Mouse (Mus musculus) bone marrow macrophage, adult 2 months (primary cell): ENCODE measurements at regions not wholly inside any gene's neighbourhood (a gene's known extent, or its start where the extent isn't known, plus 50 kb on each side); places are given as distances from the start of the nearest gene placed in this dataset.

Experiments
- H3K27ac ChIP-seq: 2 replicates; pipeline ENCODE4 v1.5.1; 2012; ENCODE audit warnings: low read depth, low read length; ENCODE audit not compliant: insufficient read depth
- H3K4me1 ChIP-seq: 2 replicates; pipeline ENCODE4 v1.6.1; 2012; ENCODE audit warnings: low read length; ENCODE audit not compliant: control insufficient read depth, insufficient read depth
- H3K4me3 ChIP-seq: 2 replicates; pipeline ENCODE4 v1.5.1; 2012; ENCODE audit warnings: mild to moderate bottlenecking, low read length, moderate library complexity; ENCODE audit not compliant: insufficient read depth
- CTCF ChIP-seq: IDR thresholded peaks from 2 replicates; pipeline ENCODE4 v1.5.1; 2012; ENCODE audit warnings: low read depth, mild to moderate bottlenecking, low read length, moderate library complexity
- POLR2A ChIP-seq: IDR thresholded peaks from 2 replicates; pipeline ENCODE4 v1.6.1; 2012; ENCODE audit warnings: mild to moderate bottlenecking, low read depth, low read length, borderline replicate concordance

DNA sequence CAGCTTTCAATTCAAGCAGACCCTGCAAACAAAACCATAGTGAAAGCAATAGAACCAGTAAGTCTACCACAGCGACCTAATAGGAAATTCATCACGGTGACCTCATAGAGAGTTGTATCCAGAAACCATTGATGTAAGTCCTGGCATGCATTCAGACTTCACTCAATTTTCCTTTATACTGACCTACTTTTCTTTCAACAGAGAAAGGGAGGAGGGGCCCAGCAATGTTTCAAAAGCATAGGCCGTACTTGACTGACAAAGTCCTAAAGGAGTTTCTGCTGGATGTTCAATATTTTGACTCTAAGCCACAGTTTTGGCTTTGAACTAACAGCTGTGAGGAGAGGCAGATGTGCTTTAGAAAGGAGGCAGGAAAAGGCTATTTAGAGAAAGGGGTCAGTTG is 88.4 kb downstream of the AI593442 start:
- Histone ChIP-seq H3K4me1 (no peaks in the 10 kb centered on the region), H3K4me3 (no peak overlapping the region), H3K27ac (no peak overlapping the region)
- no peak for TF ChIP-seq POLR2A

GRCm38 (mm10) chr9:52574066-52574465 is 105.5 kb downstream of the AI593442 start:
- TF ChIP-seq CTCF (no peak), POLR2A (no peak)
- Histone ChIP-seq H3K27ac (no peak overlapping the region), H3K4me1 (no peaks in the 10 kb centered on the region), H3K4me3 (no peak overlapping the region)

- TF ChIP-seq POLR2A: no peak
- TF ChIP-seq CTCF: no peak
- H3K27ac ChIP-seq: no peak overlapping the region
- H3K4me3 ChIP-seq: no peak overlapping the region
- no peaks in the 10 kb centered on the region for H3K4me1 ChIP-seq
These were observed 127.9 kb downstream of the AI593442 start for GRCm38 (mm10) chr9:52551577-52552281.

DNA sequence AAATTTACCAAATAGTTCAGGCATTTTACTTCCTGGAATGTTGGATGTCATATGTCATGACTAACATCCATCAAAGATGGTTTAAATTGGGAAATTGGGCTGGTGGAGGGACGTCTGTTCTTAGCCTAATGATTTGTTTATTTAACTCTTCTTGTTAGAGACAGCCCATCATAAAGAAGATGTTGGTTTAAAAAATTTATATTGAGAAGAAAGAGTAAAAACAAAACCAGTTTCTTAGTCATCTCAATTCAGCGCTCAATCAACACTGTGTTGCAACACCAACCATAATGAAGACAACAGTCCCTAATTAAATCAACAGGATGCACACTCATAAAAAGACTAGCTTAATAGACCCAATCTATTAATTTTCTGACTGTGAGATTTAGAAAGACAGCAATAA is 133.5 kb downstream of the AI593442 start:
- no peak overlapping the region for H3K4me3 ChIP-seq
- TF ChIP-seq POLR2A (no peak), CTCF (no peak)
- no peaks in the 10 kb centered on the region for H3K4me1 ChIP-seq
- no peak overlapping the region for H3K27ac ChIP-seq

GRCm38 (mm10) chr9:52539086-52539485 is 140.5 kb downstream of the AI593442 start:
- H3K4me1 ChIP-seq: no peaks in the 10 kb centered on the region
- no peak overlapping the region for H3K27ac ChIP-seq
- TF ChIP-seq CTCF (no peak), POLR2A (no peak)
- H3K4me3 ChIP-seq: no peak overlapping the region

DNA sequence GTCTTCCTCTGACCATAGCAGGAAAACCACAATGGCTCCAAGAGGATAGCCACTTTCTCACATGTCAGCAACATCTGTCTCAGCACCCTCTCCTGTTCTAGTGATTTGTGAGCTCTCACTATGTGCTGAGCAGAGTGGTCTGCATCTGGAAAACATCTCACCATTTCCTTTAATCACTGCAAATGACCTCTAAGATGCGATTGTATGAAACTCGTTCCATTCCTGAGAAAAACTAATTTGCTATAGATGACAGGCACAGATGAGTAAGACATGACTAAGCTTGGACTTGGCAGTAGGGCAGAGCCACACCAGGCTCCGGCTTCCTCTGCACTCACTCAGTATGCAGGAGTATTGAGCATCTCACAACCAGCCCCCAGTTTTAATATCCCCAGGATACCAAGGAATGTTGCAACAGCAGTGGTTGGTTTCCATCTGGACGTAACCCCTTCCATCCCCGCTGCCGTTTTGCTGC is 150.1 kb downstream of the AI593442 start:
- Histone ChIP-seq H3K4me3 (no peak overlapping the region), H3K27ac (no peak overlapping the region), H3K4me1 (no peaks in the 10 kb centered on the region)
- TF ChIP-seq POLR2A: no peak
- no peak for TF ChIP-seq CTCF

DNA sequence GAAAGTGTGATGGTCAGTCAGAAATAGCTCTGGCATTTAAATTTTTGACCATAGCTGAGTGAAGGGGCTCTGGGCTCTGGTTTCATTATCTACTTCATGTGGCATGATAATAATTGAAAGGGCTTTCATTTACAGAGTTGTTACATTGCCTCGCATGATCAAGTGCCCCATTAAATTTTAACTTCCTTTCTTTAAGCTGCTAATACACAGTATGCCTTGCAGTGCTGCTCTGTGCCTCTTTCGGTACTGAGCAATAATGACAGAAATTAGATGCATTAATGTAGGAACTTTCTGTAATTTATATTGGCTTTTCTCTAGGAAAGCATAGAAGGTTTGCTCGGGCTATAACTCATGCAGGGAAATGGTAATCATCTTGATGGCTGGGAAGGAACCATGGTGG is 179.1 kb downstream of the AI593442 start:
- TF ChIP-seq POLR2A: no peak
- no peak for TF ChIP-seq CTCF
- no peak overlapping the region for H3K4me3 ChIP-seq
- no peak overlapping the region for H3K27ac ChIP-seq

DNA sequence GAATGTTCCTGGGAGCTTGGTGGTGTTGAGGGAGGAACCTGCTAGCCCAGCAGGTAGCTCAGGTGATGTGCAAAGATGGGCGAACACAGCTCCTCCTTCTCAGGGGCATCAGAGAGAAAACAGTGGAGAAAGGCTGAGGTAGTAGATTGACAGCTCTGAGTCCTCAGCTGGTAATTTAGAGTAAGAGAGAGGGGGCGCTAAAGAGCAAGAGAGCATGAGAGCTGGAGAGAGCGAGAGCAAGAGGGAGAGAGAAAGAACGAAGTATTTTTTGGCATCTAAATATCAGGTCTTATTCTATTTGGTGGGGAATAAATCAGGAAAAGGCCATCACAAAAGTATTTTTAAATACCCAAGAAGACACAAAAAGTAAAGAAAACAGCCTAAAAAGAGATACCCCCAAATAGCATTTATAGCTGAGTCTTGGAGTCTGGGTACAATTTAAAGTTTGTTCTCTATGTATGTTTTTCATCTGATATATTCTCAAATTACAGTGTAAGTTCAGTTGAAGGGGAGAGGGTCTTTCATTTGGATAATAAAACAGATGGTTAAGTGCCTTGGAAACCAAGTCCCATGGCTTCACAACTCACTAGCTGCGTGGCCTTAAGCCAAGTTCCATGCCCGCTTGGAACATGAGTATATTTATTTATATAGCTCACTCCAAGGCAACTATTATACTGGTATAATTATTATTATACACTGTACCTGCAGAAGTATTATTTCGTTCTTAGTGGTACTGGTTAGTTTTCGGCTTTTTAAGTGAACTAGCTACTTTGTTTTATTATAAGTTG is 183.9 kb downstream of the AI593442 start:
- no peak for TF ChIP-seq CTCF
- no peak for TF ChIP-seq POLR2A
- H3K4me1 ChIP-seq: no peaks in the 10 kb centered on the region
- no peak overlapping the region for H3K4me3 ChIP-seq
- H3K27ac ChIP-seq: no peak overlapping the region

More for the DNA sequence above, 179.1 kb downstream of the AI593442 start:
- H3K4me1 ChIP-seq: no peaks in the 10 kb centered on the region

DNA sequence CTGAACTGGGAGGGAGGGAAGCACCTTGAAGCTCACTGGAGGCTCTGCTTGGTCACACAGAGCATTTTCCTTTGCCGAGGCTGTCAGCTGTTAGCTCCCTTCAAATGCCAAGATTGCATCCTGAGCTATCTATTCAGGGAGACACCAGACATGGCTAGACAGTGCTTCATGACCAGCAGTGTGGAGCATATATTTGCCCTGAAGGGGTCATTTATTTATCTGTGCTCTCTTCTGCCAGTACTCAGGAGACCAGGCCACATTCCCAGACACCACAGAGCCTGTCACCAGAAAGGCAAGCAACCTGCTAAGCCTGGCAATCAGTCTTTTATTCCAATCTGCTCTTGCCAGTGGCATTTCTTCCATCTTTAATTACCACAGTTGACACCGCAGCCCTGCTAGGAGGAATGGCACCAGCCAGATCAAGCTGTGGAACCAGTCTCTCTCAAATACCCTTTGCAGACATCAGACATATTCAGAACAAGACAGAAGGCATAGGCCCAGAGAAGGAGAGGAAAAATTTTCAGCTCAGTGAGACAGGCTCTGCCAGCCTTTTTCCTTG is 186.6 kb downstream of the AI593442 start:
- Histone ChIP-seq H3K4me3 (no peak overlapping the region), H3K4me1 (no peaks in the 10 kb centered on the region), H3K27ac (no peak overlapping the region)
- TF ChIP-seq CTCF (no peak), POLR2A (no peak)

DNA sequence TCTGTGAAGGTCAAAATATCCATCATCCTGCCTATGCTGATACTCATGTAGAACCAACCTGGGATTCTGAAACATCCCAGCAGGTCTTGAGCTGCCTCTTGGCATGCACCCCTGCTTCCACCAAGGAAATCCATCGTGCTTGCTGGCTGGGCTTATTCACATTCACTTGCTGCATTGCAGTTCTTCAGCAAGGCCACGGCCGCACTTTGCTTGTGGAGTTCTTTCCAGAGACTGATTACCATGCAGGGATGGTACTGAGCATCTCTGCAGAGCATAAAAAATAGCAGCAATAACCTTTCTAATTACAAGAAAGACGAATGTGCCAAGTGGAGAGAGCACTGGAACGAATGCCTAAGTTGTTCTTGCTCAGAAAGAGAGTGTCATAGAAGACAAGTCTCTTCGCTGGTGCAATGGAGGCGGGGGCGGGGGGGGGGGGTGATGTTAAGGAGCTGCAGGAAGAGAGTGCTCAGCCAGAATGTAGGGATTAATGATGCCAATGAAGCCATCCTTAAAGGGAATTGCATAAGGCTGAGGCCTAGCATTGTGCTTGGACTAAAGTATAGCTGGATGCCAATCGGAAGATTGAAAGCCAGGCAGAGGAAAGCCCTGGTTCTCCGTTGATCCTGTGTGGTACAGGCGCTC is 205.9 kb downstream of the AI593442 start:
- no peak for TF ChIP-seq CTCF
- no peak for TF ChIP-seq POLR2A
- H3K27ac ChIP-seq: no peak overlapping the region
- H3K4me1 ChIP-seq: no peaks in the 10 kb centered on the region
- H3K4me3 ChIP-seq: no peak overlapping the region

DNA sequence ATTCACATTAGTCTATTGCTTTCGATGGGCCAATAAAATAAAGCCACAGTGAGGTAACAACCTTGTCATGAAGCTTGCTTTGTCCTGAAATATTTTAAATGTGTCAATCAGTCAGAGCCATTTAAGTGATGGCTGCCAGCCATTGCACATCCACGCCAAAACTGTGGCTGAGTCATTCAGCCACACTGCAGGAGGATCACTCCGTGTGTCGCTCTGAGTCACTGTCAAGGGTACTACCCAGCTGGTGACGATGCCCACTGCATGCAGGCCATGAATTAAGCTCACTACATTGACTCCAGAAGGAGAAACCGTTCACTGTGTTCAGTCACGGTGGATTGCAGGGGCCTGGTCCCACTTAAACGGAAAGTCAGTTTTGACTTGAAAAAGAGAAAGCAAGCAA is 206.7 kb downstream of the AI593442 start:
- TF ChIP-seq POLR2A (no peak), CTCF (no peak)
- H3K27ac ChIP-seq: no peak overlapping the region

More for the DNA sequence above, 206.7 kb downstream of the AI593442 start:
- H3K4me3 ChIP-seq: no peak overlapping the region
- H3K4me1 ChIP-seq: no peaks in the 10 kb centered on the region
